Mouse (Mus musculus) neutrophil, adult 5-6 weeks (primary cell): ENCODE measurements around the gene Rhobtb3. TPM values are rescaled to one million over a fixed set of nuclear protein-coding genes. Genes with fewer than 3 reads are reported as not detected.

Experiments
- ATAC-seq: fragments of 151-379, 151-347 bp; 2 replicates; pipeline ENCODE4 v1.8.0; 2017; ENCODE audit warnings: mild to moderate bottlenecking, moderate TSS enrichment; ENCODE audit not compliant: insufficient number of reproducible peaks, poor library complexity, low FRiP score, severe bottlenecking; ENCODE audit errors: extremely low read depth
- total RNA-seq: library from RNA; stranded (forward); fragments of 200-1000 nt; gene quantifications from 2 replicates; pipeline ENCODE4 v1.2.3, GENCODE M21; 2017

The Rhobtb3 gene
- total RNA-seq, 1 experiment from 2014 or later = 0.23 TPM

GRCm38 (mm10) chr13:75865486-75866184 is 78.1 kb downstream of the Rhobtb3 start:
- no peak for ATAC-seq

- ATAC-seq = no peak
These were observed 84.4 kb downstream of the Rhobtb3 start for GRCm38 (mm10) chr13:75859264-75859844.

DNA sequence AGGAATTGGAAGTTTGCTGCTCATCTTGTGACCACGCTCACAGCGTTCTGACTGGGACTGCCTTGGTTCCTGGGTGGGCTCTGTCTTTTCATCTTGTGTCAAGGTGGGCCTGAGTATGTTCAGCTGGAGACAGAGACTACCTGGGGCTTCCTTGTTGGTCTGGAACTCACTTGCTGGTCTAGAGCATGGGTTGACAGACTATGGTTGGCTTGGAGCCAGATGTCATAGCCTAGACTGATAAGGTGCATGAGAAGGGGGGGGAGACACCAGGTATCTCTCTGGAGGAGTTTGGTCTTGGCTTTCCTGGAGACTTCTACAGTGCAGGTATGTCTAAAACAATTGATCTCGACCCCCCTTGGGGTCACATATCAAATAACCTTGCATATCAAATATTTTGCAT is 90.6 kb downstream of the Rhobtb3 start:
- ATAC-seq = no peak

- ATAC-seq = no peak
These were observed 91.7 kb downstream of the Rhobtb3 start for GRCm38 (mm10) chr13:75852027-75852426.

DNA sequence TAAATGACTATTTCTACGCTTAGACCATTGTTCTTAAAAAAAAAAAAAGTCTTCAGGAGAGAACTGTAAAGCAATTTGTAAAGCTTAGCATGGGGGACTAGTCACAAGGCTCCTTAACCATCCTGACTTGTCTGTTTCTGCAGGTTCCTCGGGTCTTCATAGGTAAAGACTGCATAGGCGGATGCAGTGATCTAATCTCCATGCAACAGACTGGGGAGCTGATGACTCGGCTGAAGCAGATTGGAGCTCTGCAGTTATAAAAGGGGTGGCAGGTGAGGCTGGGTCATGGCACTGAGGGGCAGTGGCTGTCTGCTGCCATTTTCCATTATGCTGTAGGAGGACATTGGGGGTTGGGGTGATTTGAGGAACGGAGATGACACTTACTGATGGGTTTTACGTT is 96.7 kb downstream of the Rhobtb3 start:
- no peak for ATAC-seq

GRCm38 (mm10) chr13:75845519-75846166 is 98.1 kb downstream of the Rhobtb3 start:
- peak; percentile 30; the same call in 1 of the 2 replicates for ATAC-seq

DNA sequence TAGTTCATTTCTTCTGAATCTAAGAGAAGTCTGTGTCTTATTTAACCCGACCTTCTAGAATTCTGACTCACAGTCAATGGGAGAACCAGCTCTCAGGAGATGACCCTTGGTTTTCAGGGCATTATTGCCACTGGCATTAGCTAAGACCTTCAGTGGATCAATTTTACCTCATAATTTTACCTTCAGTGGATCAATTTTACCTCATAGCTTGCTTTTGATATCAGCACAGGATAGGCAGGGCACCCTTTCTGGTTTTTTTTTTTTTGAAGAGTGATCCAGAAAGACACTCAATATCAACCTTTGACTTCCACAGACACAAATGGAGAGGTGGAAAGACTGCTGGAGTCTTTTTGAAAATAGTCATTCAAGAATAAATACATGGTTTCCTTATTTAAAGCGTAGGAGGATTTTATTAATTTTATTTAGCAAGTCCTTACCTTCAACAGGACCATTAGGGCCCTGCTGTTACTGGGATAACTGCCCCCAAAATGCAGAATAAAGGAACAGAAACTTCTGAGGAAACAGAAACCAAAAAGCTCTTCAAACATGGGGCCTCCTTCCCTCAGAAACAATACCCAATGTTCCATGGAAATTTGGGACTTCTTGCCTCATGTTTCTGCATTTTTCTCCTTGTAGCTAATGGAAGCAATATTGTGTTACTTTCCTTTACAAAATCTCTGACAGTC is 98.7 kb downstream of the Rhobtb3 start:
- no peak for ATAC-seq

DNA sequence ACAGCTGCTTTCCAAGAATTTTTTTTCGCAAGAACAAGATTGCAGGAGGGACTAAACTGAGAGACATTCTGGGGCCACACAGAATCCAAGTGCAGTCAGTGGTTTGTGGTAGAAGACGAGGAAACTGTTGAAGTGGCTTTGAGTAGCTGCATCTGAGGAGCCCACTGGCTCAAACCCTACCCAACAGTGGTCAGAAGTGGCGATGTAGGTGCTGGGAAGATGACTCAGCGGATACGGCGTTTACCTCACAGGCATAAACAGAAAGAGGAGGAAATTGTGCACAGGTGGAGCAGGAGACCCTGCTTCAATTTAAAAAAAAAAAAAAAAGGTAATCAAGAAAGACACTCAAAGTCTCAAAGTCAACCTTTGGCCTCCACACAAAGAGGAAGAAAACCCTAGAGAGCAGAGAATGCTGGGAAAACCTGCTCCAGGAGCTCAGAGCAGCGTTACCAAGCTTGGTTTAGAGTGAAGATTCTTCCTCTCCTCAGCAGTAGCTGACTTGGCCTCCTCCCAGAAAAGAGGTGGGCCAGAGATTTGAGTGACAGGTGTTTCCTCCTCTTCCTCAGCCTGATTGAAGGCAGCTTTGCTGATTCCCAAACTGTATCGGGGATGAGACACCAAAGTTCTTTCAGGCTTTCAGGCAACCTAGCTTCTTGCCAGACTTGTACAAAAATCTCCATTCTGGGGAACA is 99.6 kb downstream of the Rhobtb3 start:
- ATAC-seq = peak; percentile 33; the same call in 1 of the 2 replicates

GRCm38 (mm10) chr13:75843331-75843730 is 100.4 kb downstream of the Rhobtb3 start:
- ATAC-seq = no peak

GRCm38 (mm10) chr13:75841950-75842349 is 101.8 kb downstream of the Rhobtb3 start:
- no peak for ATAC-seq

GRCm38 (mm10) chr13:75840752-75841285 is 102.9 kb downstream of the Rhobtb3 start:
- no peak for ATAC-seq

GRCm38 (mm10) chr13:75839719-75840481 is 103.8 kb downstream of the Rhobtb3 start, which contains the start of gene Glrx:
Glrx (plus strand) TSS chr13:75839868.
- ATAC-seq = peak; percentile 93

GRCm38 (mm10) chr13:75838506-75838905 is 105.2 kb downstream of the Rhobtb3 start:
- no peak for ATAC-seq

GRCm38 (mm10) chr13:75835461-75835860 is 108.3 kb downstream of the Rhobtb3 start:
- ATAC-seq = no peak

- no peak for ATAC-seq
These were observed 110.2 kb downstream of the Rhobtb3 start for GRCm38 (mm10) chr13:75833499-75833898.

DNA sequence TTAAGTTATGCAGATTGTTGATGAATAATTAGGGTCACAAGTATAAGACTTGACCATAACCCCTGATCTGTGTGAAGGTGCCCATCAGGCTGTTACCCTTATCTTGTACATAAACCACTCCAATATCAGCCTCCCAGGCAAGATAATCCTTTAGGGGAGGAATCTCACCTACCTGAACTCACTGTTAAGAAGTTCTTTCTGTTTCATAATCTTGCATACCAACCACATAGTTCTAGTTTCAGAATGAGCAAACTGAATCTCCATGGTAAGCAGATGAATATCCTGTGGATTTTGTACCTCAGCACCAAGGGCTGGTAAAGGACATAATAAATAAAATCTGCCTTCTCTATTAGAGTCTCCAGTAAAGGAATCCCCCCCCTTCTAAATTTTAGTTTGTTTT is 111.0 kb downstream of the Rhobtb3 start:
- ATAC-seq = no peak

- no peak for ATAC-seq
These were observed 112.0 kb downstream of the Rhobtb3 start for GRCm38 (mm10) chr13:75831710-75832109.

DNA sequence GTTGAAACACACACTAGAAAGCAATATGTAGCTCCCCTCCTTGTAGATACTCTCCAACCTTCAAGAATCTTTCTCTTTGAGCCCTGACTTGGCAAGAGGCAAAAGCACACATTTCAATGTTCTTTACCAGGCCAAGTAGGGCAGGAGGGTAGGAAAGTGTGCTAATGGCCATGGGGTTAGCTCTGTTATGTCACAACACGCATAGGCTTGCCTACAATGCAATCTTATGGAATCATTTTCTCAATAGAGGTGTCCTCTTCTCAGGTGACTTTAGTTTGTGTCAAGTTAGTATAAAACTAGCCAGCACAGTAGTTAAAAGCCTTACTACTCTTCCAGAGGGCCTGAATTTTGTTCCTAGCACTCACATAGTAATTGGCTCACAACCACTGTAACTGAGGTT is 113.0 kb downstream of the Rhobtb3 start:
- no peak for ATAC-seq
